Mouse (Mus musculus) ovary, adult 18-20 months (tissue): Measurements from ENCODE around the gene Prlhr.

Experiments
- DNase-seq: peaks from one replicate; pipeline ENCODE4 v3.0.0; 2022; ENCODE audit warnings: low spot score, mixed read lengths

Gene Prlhr

DNA sequence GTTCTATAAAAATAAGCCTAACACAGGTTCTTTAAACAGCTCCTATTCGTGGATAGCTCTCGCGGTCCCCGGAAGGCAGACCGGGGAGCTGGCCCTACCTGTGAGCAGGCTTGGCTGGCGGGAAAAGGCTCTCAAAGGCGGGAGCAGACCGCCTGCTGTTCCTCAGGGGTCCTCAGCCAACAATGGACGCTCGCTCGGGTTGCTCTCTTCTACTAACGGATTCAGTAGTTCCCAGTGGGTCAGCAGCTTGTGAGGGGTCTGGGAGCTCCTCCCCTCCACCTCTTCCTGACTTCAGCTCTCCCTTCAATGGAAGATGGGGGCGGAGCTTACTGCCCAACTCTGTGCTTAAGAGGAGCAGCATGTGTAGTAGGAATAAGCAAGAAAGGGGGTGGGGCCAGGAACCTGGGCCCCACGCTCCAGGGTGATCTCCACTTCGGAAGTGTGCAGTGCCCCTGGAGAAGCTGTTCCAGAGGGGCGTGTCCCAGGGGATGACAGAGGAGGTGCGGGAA, at the start of gene Prlhr:
TSS of gene Prlhr (minus strand) at position 51 of the 509 bp plus-strand sequence.
- no peak for DNase-seq

DNA sequence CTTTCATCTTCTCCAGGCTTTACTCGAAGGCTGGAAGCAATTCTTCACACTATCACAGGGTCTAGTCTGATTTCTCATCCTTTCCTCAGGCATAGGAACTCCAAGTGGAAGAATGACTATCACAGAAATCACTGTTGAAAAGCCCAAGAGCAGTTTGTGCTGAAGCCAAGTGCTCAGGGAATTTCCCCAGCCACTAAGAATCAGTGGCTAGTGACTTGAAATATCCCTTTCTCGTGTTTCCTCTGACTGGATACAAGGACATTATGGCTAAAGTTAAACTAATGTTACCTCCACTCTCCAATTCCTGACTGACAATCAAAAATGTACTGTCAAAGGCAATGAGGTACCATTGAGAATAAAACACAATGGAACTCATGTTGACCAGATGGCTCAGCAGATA, 47.0 kb upstream of the Prlhr start:
- no peak for DNase-seq

DNA sequence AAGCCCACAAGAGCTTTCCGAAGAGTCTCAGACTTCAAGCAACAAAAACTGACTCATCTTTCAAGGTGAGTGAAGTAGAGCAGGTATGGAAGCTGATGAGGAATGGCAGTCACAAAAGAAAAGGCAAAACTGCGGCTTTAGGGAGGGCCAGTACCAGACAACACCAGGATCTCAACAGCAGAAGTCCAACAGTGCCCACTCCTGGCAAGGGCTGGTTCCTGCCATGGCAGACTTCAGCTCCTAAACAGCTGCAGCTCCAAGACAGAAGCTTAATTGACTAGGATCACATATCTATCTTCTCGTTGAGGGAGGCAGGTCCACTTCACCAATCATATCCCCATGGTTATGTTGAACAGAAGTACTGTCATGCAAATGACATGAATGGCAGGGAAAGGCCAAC, 45.3 kb upstream of the Prlhr start:
- no peak for DNase-seq

DNA sequence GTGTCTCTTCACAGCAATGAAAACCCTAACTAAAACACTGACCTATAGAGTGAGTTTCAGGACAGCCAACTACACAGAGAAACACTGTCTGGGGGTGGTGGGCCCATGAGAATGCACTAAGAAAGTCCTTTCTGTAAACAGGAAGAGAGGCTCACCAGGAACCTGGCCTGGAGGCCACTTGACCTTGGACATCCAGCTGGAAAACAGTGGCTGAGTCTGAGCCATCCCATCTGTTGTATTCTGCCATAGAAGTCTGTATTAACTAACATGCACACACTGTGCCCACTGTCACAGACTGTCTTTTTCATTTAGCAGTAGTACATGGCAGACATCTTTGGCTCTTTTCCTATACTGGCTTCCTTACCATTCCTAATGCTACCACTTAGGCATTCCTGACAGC, 32.1 kb upstream of the Prlhr start:
- DNase-seq, result no peak

DNA sequence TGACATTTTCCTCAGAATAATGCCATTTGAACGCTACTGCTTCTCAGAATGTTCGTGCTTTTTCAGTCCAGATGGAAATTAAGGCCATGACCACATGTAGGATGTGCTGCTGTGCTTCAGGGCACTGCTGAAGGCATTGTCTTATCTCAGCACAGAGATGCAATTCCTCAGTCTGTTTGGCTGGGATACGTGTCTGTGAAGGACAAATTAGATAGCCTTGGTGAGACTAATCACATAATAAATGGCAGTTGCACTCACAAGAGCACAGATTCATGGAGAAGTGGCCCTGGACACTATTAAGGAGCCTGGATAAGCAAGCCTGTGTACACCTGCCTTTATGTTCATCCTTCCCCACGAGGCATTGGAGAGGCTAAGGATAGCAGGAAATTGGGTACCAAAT, 29.1 kb upstream of the Prlhr start:
- no peak for DNase-seq

DNA sequence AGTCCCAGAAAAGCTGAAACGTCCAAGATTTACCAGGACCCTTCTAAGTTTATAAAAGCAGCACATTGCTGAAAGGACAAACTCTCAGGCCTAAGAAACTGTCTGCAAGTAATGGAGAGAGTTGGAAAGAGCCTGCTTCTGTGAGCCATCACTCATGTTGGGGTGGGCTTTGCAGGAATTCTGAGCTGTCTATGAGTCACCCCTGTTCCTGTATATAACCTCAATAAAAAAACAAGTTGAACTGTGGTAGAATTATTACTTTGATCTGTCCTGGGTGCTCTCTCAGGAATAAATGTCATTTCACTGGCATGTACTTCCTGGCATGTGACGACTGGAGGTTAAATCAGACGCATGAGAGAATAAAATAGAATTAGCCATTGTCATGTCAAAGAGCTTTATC, 27.7 kb upstream of the Prlhr start:
- DNase-seq, result no peak

DNA sequence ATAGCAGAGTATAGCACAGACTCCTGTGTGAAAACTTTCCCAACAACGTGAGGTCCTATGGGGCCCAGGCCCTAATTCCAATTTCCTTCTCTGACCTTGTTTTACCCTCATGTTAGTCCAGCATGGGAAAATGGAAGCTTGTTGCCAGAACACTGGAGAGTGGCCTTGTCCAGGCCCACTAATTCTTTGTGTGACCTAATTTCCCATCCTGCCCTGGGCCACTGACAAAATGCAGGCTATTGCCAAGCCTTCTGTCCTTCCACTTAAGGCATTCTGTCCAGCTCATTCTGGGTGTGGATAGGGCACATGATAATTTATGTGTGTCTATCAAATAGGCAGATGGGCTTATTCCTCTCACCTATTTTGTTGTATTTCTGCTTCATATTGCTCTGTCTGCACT, 21.5 kb upstream of the Prlhr start:
- no peak for DNase-seq

DNA sequence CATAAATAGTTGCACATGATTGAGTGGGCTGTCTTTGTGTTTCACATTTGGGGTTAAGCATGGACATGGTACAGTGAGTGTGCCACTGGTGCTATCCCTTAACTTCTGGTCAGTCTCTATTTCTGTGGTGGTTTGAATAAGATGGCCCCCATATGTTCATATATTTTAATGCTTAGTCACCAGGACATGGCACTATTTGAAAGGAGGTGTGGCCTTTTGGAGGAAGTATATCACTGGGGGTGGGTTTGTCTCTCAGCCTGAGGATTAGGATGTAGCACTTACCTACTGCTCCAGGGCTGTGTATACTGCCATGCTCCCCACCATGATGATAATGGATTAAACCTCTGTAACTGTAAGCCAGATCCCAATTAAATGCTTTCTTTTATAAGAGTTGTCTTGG, 17.2 kb upstream of the Prlhr start:
- no peak for DNase-seq

DNA sequence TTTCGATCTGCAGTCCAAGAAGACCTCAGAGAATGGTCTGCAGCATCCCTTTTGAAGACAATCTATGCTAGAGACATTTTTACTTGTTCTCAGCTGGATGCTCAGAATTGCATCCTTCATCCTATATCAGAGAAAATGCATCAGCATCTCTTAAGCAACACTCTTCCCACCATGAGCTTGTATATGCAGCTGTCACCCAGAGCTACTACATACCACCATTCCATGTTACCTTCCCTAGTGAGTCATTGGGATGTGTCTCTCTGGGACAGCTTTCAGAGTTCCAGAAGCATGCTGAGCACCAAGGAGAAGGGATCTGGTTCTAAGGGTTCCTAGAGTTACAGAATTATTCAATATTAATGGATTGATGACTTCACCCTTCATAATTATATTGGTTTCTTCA, 10.8 kb upstream of the Prlhr start:
- DNase-seq, result no peak

DNA sequence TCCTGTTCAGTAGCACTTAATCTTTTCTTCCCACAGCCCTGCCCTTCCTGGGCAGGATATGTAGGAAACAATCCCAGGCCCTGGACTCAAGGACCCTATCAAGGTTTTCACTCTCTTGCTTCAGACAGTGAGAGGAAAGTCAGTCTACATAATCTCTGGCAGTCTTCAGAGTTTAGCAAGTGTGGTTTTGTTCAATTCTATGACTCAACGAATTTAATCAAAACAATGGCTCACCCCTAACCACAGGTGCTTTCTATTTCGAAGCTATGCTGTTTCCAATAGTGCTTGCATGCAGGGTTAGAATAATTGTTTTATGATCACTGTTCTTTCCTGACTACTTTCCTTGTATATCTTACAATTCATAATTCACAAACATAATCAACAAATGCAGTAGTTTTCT, 9.7 kb upstream of the Prlhr start:
- DNase-seq, result no peak

DNA sequence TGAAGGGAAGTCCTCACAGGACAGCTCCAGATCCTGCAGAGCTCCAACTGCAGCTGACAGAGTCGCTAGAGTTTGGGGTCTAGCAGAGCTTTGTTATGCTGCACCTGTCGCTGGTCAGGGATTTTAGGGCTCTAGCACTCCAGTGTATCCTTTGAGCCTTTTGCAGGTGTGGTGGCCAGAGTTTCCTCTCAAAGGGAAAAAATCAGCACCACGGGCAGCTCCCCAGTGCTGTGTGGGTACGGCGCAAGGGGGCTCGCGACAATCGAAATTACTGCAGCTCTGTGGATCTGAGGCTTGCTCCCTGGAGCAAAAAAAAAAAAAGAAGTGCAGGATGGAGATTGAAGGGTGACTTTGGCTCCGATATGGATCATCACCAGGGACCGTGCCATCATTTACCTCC, 742 bp upstream of the Prlhr start:
- DNase-seq, result no peak

DNA sequence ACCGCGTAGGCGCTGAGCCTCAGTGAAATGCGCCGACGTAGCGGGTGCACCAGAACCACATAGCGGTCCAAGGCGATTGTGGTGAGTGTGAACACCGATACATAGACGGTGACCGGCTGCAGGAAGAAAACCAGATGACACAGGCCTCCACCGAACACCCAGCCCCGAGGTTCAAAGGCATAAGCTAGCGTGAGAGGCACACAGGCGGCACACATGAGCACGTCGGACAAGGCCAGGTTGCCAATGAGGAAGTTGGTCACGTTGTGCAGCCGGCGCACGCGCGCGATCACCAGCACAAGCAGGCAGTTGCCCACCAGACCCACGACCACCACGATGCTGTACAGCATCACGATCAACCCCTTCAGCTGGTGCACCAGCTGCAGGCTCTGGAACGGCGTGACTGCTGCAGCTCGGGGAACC, 506 bp downstream of the Prlhr start:
- no peak for DNase-seq

DNA sequence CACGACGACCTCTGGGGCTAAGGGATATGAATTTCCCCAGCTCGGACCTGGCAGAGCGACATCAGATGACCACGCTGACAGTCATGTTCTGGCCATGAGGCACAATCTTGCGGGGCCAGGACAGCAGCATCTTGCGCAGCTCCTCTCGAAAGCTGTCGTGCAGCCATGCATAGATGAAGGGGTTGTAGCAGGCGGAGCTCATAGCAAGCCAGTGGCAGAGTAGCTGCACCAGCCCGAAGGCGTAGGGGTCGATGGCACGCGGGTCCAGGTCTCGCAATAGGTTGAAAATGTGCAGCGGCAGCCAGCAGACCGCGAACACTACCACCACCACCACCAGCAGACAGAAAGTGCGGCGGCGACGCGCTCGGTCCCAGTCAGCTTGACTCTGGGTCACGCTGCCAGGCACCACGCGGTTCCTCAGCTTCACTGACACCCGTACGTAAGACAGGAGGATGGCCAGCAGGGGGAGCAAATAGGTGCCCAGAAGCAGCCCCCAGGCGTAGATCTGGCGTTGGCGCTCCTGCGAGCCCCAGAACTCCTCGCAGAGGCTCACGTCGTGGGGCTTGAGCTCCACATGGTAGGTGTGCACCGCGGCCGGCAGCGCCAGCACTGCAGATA, 1.0 kb downstream of the Prlhr start:
- peak; percentile 30 for DNase-seq

DNA sequence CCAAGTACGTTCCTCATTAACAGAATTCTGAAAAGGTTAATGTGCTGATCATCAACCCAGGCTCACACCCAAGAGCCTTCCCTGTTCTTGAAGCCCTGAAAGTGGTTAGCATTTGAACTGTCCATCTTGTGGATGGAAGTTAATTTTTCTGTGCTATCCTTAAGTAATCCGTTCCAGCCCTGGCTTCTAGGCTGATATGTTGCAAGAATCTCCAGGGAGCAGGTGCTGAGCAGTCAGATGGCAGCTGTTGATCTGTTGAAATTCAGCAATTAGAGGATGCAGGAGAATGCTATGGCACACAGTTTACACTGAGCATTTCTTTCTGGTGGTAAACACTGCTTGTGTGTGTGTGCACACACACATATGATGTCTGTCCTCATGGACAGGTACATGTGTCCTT, 2.4 kb downstream of the Prlhr start:
- DNase-seq, result no peak

DNA sequence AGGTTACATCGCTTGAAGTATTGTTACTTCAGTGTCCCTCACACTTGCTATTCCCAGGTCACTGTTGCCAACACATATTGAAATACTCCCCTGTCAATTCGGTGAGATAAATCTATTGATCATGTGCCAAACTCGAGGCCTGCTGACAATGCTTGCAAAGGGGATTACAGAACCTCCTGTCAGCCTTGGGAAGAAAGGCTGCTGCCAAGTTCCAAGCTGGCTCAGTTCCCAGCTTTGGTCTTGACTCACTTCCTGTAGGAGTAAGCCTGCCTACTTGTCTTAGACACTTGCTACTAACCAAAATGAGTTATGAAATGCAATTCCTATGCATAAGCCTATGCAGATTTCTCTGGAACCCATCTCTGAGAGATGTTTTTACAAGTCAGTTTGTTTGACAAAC, 4.2 kb downstream of the Prlhr start:
- peak; percentile 66 for DNase-seq

DNA sequence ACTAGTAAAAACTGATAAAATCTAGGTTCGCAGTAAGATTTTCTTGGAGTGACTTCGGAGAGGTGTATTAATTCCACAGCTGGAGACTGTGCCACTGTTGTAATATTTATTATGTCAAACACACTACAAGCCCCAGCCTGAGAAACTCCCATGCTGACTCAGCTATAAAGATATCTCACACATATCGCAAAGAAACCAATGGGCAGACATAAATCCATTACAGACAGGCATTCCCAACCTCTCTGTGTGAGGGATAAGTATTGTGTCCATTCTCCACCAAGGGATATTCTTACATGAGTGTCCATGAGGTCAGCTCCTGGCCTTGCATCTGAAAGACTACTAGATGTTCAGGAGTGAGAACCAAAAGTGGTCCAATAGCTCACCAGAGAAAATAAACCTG, 4.7 kb downstream of the Prlhr start:
- DNase-seq, result no peak

DNA sequence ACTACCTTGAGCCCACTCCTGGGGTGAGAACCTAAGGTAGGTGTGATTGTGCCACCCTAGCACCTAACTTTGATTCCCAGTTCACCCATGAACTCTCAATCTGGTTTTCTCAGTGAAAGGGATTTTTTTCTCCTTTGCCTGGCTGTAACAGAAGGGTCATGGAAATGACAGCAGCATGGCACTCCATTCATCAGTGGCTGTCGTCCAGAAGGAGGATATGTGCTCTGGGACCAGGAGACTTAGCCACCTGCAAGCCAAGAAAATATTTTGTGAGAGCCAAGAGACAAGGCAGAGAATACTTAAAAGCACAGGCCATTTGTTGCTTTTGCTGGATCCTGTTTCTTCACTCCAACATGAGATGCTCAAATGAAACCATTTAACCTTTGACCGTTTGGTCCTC, 6.6 kb downstream of the Prlhr start:
- no peak for DNase-seq

DNA sequence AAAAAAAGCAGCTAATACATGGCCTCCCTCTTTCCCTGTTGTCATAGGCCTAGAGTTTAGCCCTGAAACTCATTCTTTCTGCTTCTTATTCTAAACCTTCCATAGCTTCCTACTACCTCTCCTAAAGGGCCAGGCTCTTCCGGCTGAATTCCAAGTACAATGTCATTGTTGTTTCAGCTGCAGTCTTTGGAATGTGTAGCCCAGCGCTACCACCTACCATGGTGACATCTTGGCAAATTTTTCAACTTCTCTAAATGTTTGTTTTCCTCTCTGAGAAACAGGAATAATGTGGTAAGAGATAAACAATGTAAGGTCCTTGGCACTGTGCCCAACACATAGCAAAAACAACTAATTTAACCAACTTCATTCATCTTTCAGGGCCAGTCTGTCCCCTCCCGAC, 8.4 kb downstream of the Prlhr start:
- no peak for DNase-seq

DNA sequence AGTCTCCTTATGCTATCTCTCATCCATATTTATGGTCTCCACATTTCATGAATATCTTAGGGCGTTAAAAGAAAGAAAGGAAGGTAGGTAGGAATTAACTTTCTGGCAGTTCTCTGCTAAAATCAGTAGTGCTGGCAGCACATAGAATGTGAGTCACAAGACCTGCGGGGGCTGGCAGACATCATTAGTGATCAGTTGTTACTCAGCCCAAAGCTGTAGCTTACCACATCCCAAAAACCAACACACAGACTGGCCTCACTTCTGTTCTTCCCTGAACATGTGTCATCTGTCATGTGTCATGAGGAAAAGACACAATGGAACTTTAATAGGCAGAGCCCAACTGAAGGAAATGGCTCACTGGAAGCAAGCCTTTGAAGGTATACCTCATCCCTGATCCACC, 9.0 kb downstream of the Prlhr start:
- no peak for DNase-seq

DNA sequence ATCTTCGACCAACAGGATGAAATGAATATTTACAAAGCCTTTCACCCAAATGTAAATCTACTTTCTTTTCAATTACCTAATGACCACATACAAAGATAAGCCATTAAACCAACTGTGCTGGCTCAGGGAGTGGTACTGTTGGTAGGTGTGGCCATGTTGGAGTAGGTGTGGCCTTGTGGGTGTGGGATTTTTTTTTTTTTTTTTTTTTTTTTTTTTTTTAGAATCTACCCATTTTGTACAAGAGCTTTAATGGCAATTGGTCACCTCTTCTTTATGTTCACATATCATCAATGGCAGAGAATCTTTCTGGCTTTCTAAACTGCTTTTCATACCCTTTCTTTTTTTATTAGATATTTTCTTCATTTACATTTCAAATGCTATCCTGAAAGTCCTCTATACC, 12.3 kb downstream of the Prlhr start:
- no peak for DNase-seq

DNA sequence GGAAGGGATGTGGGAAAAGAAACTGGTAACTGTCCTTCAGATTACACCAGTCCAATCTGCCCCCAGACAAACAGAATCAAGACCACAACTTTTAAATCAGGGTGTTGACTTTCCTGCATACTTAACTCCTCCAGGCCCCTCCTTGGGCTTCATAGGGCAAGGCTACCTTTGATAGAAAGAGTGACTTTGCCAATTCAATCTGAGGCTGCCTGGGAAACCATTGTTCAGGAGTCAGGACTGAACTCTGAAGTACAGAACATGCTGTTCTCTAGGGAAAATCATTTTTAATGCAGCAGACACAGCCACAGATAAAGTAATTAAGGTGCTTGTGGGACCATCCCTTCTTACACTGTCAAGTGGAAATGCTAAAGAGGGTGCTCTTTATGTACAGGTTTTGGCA, 27.6 kb downstream of the Prlhr start:
- no peak for DNase-seq

DNA sequence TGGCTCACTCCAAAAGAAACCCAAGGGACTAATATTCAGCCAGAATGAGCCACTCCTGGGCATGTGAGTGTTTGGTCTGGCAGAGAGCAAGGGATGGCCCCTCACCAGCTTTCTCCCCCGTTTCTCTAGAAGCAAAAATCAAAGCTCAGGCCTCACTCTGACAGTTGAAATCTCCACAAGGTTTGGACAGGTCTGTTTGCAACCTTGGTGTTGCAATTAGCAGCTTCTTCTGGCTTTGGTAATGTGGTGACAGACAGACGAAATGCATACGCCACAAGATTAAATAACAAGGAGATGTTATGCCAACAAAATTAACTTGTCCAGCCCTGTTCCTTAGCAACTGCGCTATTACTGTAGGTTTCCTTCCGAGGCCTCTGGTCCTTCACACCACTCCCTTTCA, 28.0 kb downstream of the Prlhr start:
- no peak for DNase-seq

DNA sequence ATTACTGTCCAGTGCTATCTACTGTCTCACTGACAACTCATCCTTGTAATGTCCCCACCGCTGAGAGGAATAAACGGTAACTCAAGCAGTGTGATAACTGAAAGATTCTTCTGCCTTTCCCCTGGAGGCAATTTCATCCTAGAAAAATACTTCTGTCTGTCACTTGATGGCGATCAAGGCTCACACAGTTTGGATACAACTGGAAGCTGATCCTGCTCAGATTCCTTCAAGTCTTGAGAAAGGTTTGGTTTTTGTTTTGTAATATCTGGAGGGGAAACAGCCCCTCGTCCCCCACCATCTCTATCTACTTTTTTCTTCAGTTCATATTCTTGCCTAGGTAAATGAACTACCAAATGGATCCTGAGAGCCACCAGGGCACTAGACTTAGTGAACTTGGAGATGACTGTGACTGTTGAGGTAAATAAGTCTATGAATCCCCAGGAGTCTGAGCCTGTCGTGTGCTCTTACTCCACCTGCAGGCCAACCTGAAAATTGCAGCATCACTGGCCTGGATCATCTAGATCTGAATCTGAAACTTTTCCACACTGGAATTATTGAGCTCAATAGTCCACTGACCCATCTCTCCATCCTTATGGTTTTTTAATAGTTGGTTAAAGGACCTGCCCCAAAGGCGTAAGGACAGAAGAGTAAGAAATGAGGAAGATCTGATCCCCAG, 30.4 kb downstream of the Prlhr start:
- DNase-seq, result no peak
